Mouse (Mus musculus) brain, embryonic 14.5 days (tissue): ENCODE data around the gene Nip7. TPM values are rescaled to one million over a fixed set of nuclear protein-coding genes. Genes with fewer than 3 reads are reported as not detected.

Experiments
- DNase-seq: peaks from one replicate; pipeline ENCODE4 v3.0.0-alpha.2; 2011; ENCODE audit warnings: low read depth
- CTCF ChIP-seq: fragments of 200-500 bp; IDR thresholded peaks from 2 replicates; pipeline ENCODE4 v1.5.1; 2012; ENCODE audit warnings: inconsistent platforms, mild to moderate bottlenecking, moderate library complexity, borderline replicate concordance; ENCODE audit not compliant: insufficient read depth, insufficient read length; ENCODE audit errors: extremely low read depth
- POLR2A ChIP-seq: fragments of 200-500 bp; IDR thresholded peaks from 2 replicates; pipeline ENCODE4 v1.6.1; 2012; ENCODE audit warnings: mild to moderate bottlenecking, inconsistent platforms, borderline replicate concordance; ENCODE audit not compliant: poor library complexity, insufficient read depth, insufficient read length, severe bottlenecking; ENCODE audit errors: extremely low read depth
- polyA plus RNA-seq: library from polyadenylated mRNA; depleted of rRNA; stranded (reverse); fragments of >200 nt; gene quantifications from 2 replicates; pipeline ENCODE4 v1.2.3, GENCODE M21; 2012; rRNA removed

The Nip7 gene
- polyA plus RNA-seq, 1 experiment, result 50.6 TPM

- no peak for DNase-seq
- no peak for TF ChIP-seq CTCF
- TF ChIP-seq POLR2A, result no peak
Observed at GRCm38 (mm10) chr8:107109816-107110435, 53.2 kb downstream of the Nip7 start.

Other genes with a start within 250 kb of the Nip7 start
- 8.0 and 9.0 TPM in 2 replicates for gene Has3, start 186.6 kb upstream of the Nip7 start, polyA plus RNA-seq
- 32.4 and 40.2 TPM in 2 replicates for gene Utp4, start 163.2 kb upstream of the Nip7 start, polyA plus RNA-seq
- 4.0 and 5.7 TPM in 2 replicates for gene Sntb2, start 121.1 kb upstream of the Nip7 start, polyA plus RNA-seq
- 83.3 and 99.5 TPM in 2 replicates for gene Vps4a, start 25.7 kb upstream of the Nip7 start, polyA plus RNA-seq
- gene Pdf, start 8.3 kb upstream of the Nip7 start, polyA plus RNA-seq, result 26.9 and 27.6 TPM in 2 replicates
- 57.7 and 63.3 TPM in 2 replicates for gene Cog8, start 188 bp upstream of the Nip7 start, polyA plus RNA-seq
- gene Tmed6, start 8.8 kb downstream of the Nip7 start, polyA plus RNA-seq, result not detected in 2 replicates
- gene Terf2, start 39.7 kb downstream of the Nip7 start, polyA plus RNA-seq, result 45.6 and 51.9 TPM in 2 replicates
- 83.6 and 99.0 TPM in 2 replicates for gene Cyb5b, start 93.8 kb downstream of the Nip7 start, polyA plus RNA-seq
- gene Nfat5, start 236.6 kb downstream of the Nip7 start, polyA plus RNA-seq, result 39.8 and 42.7 TPM in 2 replicates